Mouse (Mus musculus): ENCODE data around the gene Gimap4. TPM values are rescaled to one million over a fixed set of nuclear protein-coding genes. Genes with fewer than 3 reads are reported as not detected.

The Gimap4 gene
- 5.9 and 6.8 TPM in 2 replicates for polyA plus RNA-seq (2016; fragmentation: Nextera tagmentation; extraction: Ambion mirVana)

GRCm38 (mm10) chr6:48684319-48684718 is at the start of gene Gimap4:
Gene Gimap4 (plus strand): TSS chr6:48684549.
- no peak for DNase-seq (ENCODE audit: extremely low spot score, low spot score)
- H3K4me3 ChIP-seq = no peak within 1 kb of the TSS
- 82% methylated on average over 5 of the region's 5 CpGs for WGBS
- H3K4me1 ChIP-seq = no peaks in the 10 kb centered on the region
- H3K36me3 ChIP-seq (replicated peaks) = no peaks in the 10 kb centered on the region
- H3K27ac ChIP-seq = no peak within 1 kb of the TSS
- H3K9me3 ChIP-seq = no peaks in the 10 kb centered on the region
- no peaks in the 10 kb centered on the region for H3K27me3 ChIP-seq (ENCODE audit: poor library complexity, severe bottlenecking)

GRCm38 (mm10) chr6:48635105-48635504 is 49.2 kb upstream of the Gimap4 start:
- H3K9me3 ChIP-seq = no peaks in the 10 kb centered on the region
- H3K36me3 ChIP-seq (replicated peaks) = no peaks in the 10 kb centered on the region
- WGBS = 86% methylated on average over 2 of the region's 2 CpGs
- peaks cover 19% of the 10 kb centered on the region for H3K27me3 ChIP-seq (ENCODE audit: poor library complexity, severe bottlenecking)
- DNase-seq (ENCODE audit: extremely low spot score, low spot score) = no peak
- H3K27ac ChIP-seq = no peak overlapping the region
- peaks cover 15% of the 10 kb centered on the region for H3K4me1 ChIP-seq
- no peak overlapping the region for H3K4me3 ChIP-seq

GRCm38 (mm10) chr6:48636515-48636914 is 47.8 kb upstream of the Gimap4 start:
- Histone ChIP-seq H3K36me3 (replicated peaks) (no peaks in the 10 kb centered on the region), H3K4me1 (peaks cover 15% of the 10 kb centered on the region), H3K27ac (no peak overlapping the region), H3K27me3 (ENCODE audit: poor library complexity, severe bottlenecking) (peaks cover 5% of the 10 kb centered on the region; the same call in 1 of the 2 replicates), H3K9me3 (no peaks in the 10 kb centered on the region), H3K4me3 (no peak overlapping the region)
- WGBS = 53% methylated on average over 6 of the region's 6 CpGs
- DNase-seq (ENCODE audit: extremely low spot score, low spot score) = no peak

GRCm38 (mm10) chr6:48637811-48638500 is 46.4 kb upstream of the Gimap4 start:
- Histone ChIP-seq H3K27me3 (ENCODE audit: poor library complexity, severe bottlenecking) (no peaks in the 10 kb centered on the region), H3K36me3 (replicated peaks) (no peaks in the 10 kb centered on the region), H3K4me1 (peaks cover 15% of the 10 kb centered on the region), H3K27ac (no peak overlapping the region), H3K4me3 (no peak overlapping the region), H3K9me3 (no peaks in the 10 kb centered on the region)
- 72% methylated on average over 6 of the region's 6 CpGs for WGBS
- no peak for DNase-seq (ENCODE audit: extremely low spot score, low spot score)

GRCm38 (mm10) chr6:48638553-48638952 is 45.8 kb upstream of the Gimap4 start:
- DNase-seq (ENCODE audit: extremely low spot score, low spot score) = no peak
- Histone ChIP-seq H3K27me3 (ENCODE audit: poor library complexity, severe bottlenecking) (no peaks in the 10 kb centered on the region), H3K27ac (no peak overlapping the region), H3K9me3 (no peaks in the 10 kb centered on the region), H3K4me3 (no peak overlapping the region), H3K4me1 (peaks cover 15% of the 10 kb centered on the region), H3K36me3 (replicated peaks) (no peaks in the 10 kb centered on the region)
- WGBS = 80% methylated on average over 2 of the region's 2 CpGs

- Histone ChIP-seq H3K4me1 (peaks cover 11% of the 10 kb centered on the region), H3K9me3 (no peaks in the 10 kb centered on the region), H3K4me3 (no peak overlapping the region), H3K36me3 (replicated peaks) (no peaks in the 10 kb centered on the region), H3K27me3 (ENCODE audit: poor library complexity, severe bottlenecking) (no peaks in the 10 kb centered on the region), H3K27ac (no peak overlapping the region)
- WGBS = 80% methylated on average over 6 of the region's 6 CpGs
- no peak for DNase-seq (ENCODE audit: extremely low spot score, low spot score)
Measured at GRCm38 (mm10) chr6:48641391-48641790, 43.0 kb upstream of the Gimap4 start.

GRCm38 (mm10) chr6:48642764-48643292 is 41.5 kb upstream of the Gimap4 start:
- H3K36me3 ChIP-seq (replicated peaks) = no peaks in the 10 kb centered on the region
- no peak for DNase-seq (ENCODE audit: extremely low spot score, low spot score)
- 23% methylated on average over 4 of the region's 4 CpGs for WGBS
- H3K4me1 ChIP-seq = no peaks in the 10 kb centered on the region
- no peak overlapping the region for H3K27ac ChIP-seq
- no peaks in the 10 kb centered on the region for H3K9me3 ChIP-seq
- no peaks in the 10 kb centered on the region for H3K27me3 ChIP-seq (ENCODE audit: poor library complexity, severe bottlenecking)
- no peak overlapping the region for H3K4me3 ChIP-seq

- no peak overlapping the region for H3K27ac ChIP-seq
- no peaks in the 10 kb centered on the region for H3K36me3 ChIP-seq (replicated peaks)
- H3K9me3 ChIP-seq = no peaks in the 10 kb centered on the region
- peak; percentile 61 for DNase-seq (ENCODE audit: extremely low spot score, low spot score)
- H3K4me3 ChIP-seq = no peak overlapping the region
- no peaks in the 10 kb centered on the region for H3K27me3 ChIP-seq (ENCODE audit: poor library complexity, severe bottlenecking)
- no peaks in the 10 kb centered on the region for H3K4me1 ChIP-seq
- 20% methylated on average over 12 of the region's 12 CpGs for WGBS
Measured at GRCm38 (mm10) chr6:48645660-48646308, 38.6 kb upstream of the Gimap4 start.

- no peak overlapping the region for H3K4me3 ChIP-seq
- no peak for DNase-seq (ENCODE audit: extremely low spot score, low spot score)
- WGBS = 83% methylated on average over 4 of the region's 4 CpGs
- no peaks in the 10 kb centered on the region for H3K36me3 ChIP-seq (replicated peaks)
- no peaks in the 10 kb centered on the region for H3K27me3 ChIP-seq (ENCODE audit: poor library complexity, severe bottlenecking)
- H3K9me3 ChIP-seq = no peaks in the 10 kb centered on the region
- no peak overlapping the region for H3K27ac ChIP-seq
- no peaks in the 10 kb centered on the region for H3K4me1 ChIP-seq
Measured at GRCm38 (mm10) chr6:48646309-48646690, 38.0 kb upstream of the Gimap4 start.

- no peak for DNase-seq (ENCODE audit: extremely low spot score, low spot score)
Measured at GRCm38 (mm10) chr6:48646995-48647394, 37.4 kb upstream of the Gimap4 start, which contains the start of gene Gimap8. Gene Gimap8 (plus strand): TSS chr6:48647234.

GRCm38 (mm10) chr6:48647611-48648010 is 36.7 kb upstream of the Gimap4 start:
- Histone ChIP-seq H3K36me3 (replicated peaks) (no peaks in the 10 kb centered on the region), H3K9me3 (no peaks in the 10 kb centered on the region), H3K4me1 (no peaks in the 10 kb centered on the region), H3K27me3 (ENCODE audit: poor library complexity, severe bottlenecking) (no peaks in the 10 kb centered on the region), H3K4me3 (no peak overlapping the region), H3K27ac (no peak overlapping the region)
- 83% methylated on average over 2 of the region's 2 CpGs for WGBS
- no peak for DNase-seq (ENCODE audit: extremely low spot score, low spot score)

More at GRCm38 (mm10) chr6:48646995-48647394, 37.4 kb upstream of the Gimap4 start, which contains the start of gene Gimap8:
- H3K4me1 ChIP-seq = no peaks in the 10 kb centered on the region
- H3K9me3 ChIP-seq = no peaks in the 10 kb centered on the region
- no peak within 1 kb of the TSS for H3K27ac ChIP-seq
- H3K36me3 ChIP-seq (replicated peaks) = no peaks in the 10 kb centered on the region
- H3K4me3 ChIP-seq = no peak within 1 kb of the TSS
- H3K27me3 ChIP-seq (ENCODE audit: poor library complexity, severe bottlenecking) = no peaks in the 10 kb centered on the region
- WGBS = 55% methylated on average over 3 of the region's 3 CpGs

- Histone ChIP-seq H3K9me3 (no peaks in the 10 kb centered on the region), H3K27me3 (ENCODE audit: poor library complexity, severe bottlenecking) (no peaks in the 10 kb centered on the region), H3K27ac (no peak overlapping the region), H3K4me3 (no peak overlapping the region), H3K4me1 (no peaks in the 10 kb centered on the region), H3K36me3 (replicated peaks) (no peaks in the 10 kb centered on the region)
- DNase-seq (ENCODE audit: extremely low spot score, low spot score) = no peak
- WGBS = 87% methylated on average over 4 of the region's 4 CpGs
Measured at GRCm38 (mm10) chr6:48648779-48649178, 35.6 kb upstream of the Gimap4 start.

GRCm38 (mm10) chr6:48650041-48650440 is 34.3 kb upstream of the Gimap4 start:
- no peaks in the 10 kb centered on the region for H3K36me3 ChIP-seq (replicated peaks)
- whole genome bisulfite sequencing = 91% methylated on average over 9 of the region's 9 CpGs
- no peak overlapping the region for H3K4me3 ChIP-seq
- DNase-seq (ENCODE audit: extremely low spot score, low spot score) = no peak
- no peaks in the 10 kb centered on the region for H3K27me3 ChIP-seq (ENCODE audit: poor library complexity, severe bottlenecking)
- H3K27ac ChIP-seq = no peak overlapping the region
- no peaks in the 10 kb centered on the region for H3K9me3 ChIP-seq
- no peaks in the 10 kb centered on the region for H3K4me1 ChIP-seq

All from forebrain, embryonic 10.5 days (tissue).